32 mouse cellular contexts compared by ENCODE assay signal in genomic region chr3:27611986-27612385, GRCm38 (mm10).
"Had no signal": no experiment of that assay in that cellular context is flagged by ENCODE, and none has a peak within 500 bp of the region (broad histone marks: within the 10 kb centered on the region; RNA-seq: fewer than 3 reads in every experiment).

No protein-coding gene starts in this region.

- H3K27ac ChIP-seq: heart, adult 2 months; heart, embryonic 10.5 days; hindbrain, embryonic 12.5 days; hindbrain, embryonic 13.5 days; hindbrain, embryonic 14.5 days; hindbrain, embryonic 15.5 days; hindbrain, postnatal 0 days; intestine, embryonic 15.5 days; kidney, postnatal 0 days; layer of hippocampus, adult 2 months had no signal

- H3K9me3 ChIP-seq: heart, embryonic 10.5 days; heart, embryonic 12.5 days; heart, embryonic 13.5 days; heart, embryonic 15.5 days; hindbrain, embryonic 10.5 days; hindbrain, embryonic 12.5 days; hindbrain, embryonic 13.5 days; hindbrain, embryonic 15.5 days; intestine, embryonic 15.5 days; kidney, embryonic 15.5 days had no signal

- H3K4me2 ChIP-seq: heart, embryonic 11.5 days; heart, embryonic 12.5 days; heart, embryonic 13.5 days; heart, embryonic 15.5 days; hindbrain, embryonic 12.5 days; hindbrain, embryonic 13.5 days; hindbrain, embryonic 14.5 days; hindbrain, embryonic 15.5 days; intestine, embryonic 15.5 days; kidney, embryonic 15.5 days had no signal

- H3K36me3 ChIP-seq: heart, embryonic 15.5 days; hindbrain, embryonic 10.5 days; hindbrain, embryonic 12.5 days; hindbrain, embryonic 13.5 days; hindbrain, embryonic 15.5 days had no signal

- DNase-seq: heart, adult 18-20 months; heart, adult 2 months; heart, postnatal 10 days; heart, postnatal 14 days; heart, postnatal 36 days; heart, postnatal 4 days; kidney, adult 11 months; kidney, adult 18-20 months; kidney, postnatal 14 days; kidney, postnatal 36 days; kidney, postnatal 4 days; layer of hippocampus, adult 9-11 months; layer of hippocampus, postnatal 36 days had no signal

- H3K9ac ChIP-seq: heart, embryonic 12.5 days; heart, embryonic 13.5 days; heart, embryonic 15.5 days; hindbrain, embryonic 12.5 days; hindbrain, embryonic 13.5 days; hindbrain, embryonic 14.5 days; hindbrain, embryonic 15.5 days; intestine, embryonic 15.5 days; kidney, embryonic 15.5 days had no signal

- H3K27me3 ChIP-seq: heart, embryonic 12.5 days; heart, embryonic 13.5 days; heart, embryonic 15.5 days; hindbrain, embryonic 12.5 days; hindbrain, embryonic 13.5 days; hindbrain, embryonic 15.5 days; intestine, embryonic 15.5 days; kidney, embryonic 15.5 days had no signal

- H3K4me3 ChIP-seq: heart, adult 2 months; heart, embryonic 10.5 days; heart, embryonic 12.5 days; heart, embryonic 13.5 days; heart, embryonic 15.5 days; hindbrain, embryonic 10.5 days; hindbrain, embryonic 12.5 days; hindbrain, embryonic 13.5 days; hindbrain, embryonic 15.5 days; intestine, embryonic 15.5 days; kidney, embryonic 15.5 days; layer of hippocampus, adult 2 months had no signal

- ATAC-seq: hindbrain, embryonic 16.5 days; hindbrain, postnatal 0 days; inflammation-experienced regulatory T-cells, adult 6 months; intestine, embryonic 15.5 days; intestine, embryonic 16.5 days; intestine, postnatal 0 days had no signal
